ENCODE assay signal across 7 mouse cellular contexts in genomic region chr5:149861489-149861962, GRCm38 (mm10).
A peak's percentile ranks its signal among the peaks of the same experiment; 100 is the strongest.
DNase-seq lines count a peak whose midpoint lies in the region; ATAC-seq and TF ChIP-seq lines count a peak whose summit lies in the region.

No protein-coding gene starts in this region.

- H3K4me1 ChIP-seq in forebrain, embryonic 11.5 days (replicated peaks; ENCODE audit: control insufficient read depth, insufficient read depth, low read length) = no peaks in the 10 kb centered on the region
- H3K4me1 ChIP-seq in lung, postnatal 0 days (ENCODE audit: insufficient read depth, low read depth, low read length) = no peaks in the 10 kb centered on the region

- H3K4me3 ChIP-seq in forebrain, embryonic 11.5 days (ENCODE audit: low read depth, low read length) = no peak overlapping the region
- H3K4me3 ChIP-seq in lung, postnatal 0 days (ENCODE audit: low read depth, low read length) = no peak overlapping the region

- intact Hi-C loops in heart, postnatal 25 days (cut with DNase I) = loop anchor here (1.0 to 2.0 kb wide), 2 partner anchors 121 to 160 kb away; no protein-coding TSS in a partner anchor

- no peaks in the 10 kb centered on the region for H3K36me3 ChIP-seq in forebrain, embryonic 11.5 days (ENCODE audit: control insufficient read depth, insufficient read depth, low read length)
- H3K36me3 ChIP-seq in lung, postnatal 0 days (ENCODE audit: insufficient read depth, low read length) = no peaks in the 10 kb centered on the region

- H3K9ac ChIP-seq in forebrain, embryonic 11.5 days (ENCODE audit: low read length) = no peak overlapping the region
- H3K9ac ChIP-seq in lung, postnatal 0 days (replicated peaks; ENCODE audit: low read depth) = no peak overlapping the region

- ATAC-seq in forebrain, embryonic 11.5 days (replicated peaks; ENCODE audit: low FRiP score) = peak; percentile 66
- ATAC-seq in lung, postnatal 0 days = peak; percentile 57

- H3K27ac ChIP-seq in forebrain, embryonic 11.5 days (ENCODE audit: low read depth, low read length) = no peak overlapping the region
- no peak overlapping the region for H3K27ac ChIP-seq in lung, postnatal 0 days (ENCODE audit: low read length)

- H3K9me3 ChIP-seq in forebrain, embryonic 11.5 days (ENCODE audit: control insufficient read depth, low read length) = no peaks in the 10 kb centered on the region
- no peaks in the 10 kb centered on the region for H3K9me3 ChIP-seq in lung, postnatal 0 days (ENCODE audit: low read length)

- TF ChIP-seq EP300 in lung, postnatal 0 days (IDR thresholded peaks at IDR 0.05) = no peak

- TF ChIP-seq CTCF in lung, postnatal 0 days (IDR thresholded peaks at IDR 0.05) = peak; percentile 81

- WGBS in forebrain, embryonic 11.5 days = 47% methylated on average over 4 of the region's 4 CpGs
- WGBS in lung, postnatal 0 days = 42% methylated on average over 4 of the region's 4 CpGs

- no peak overlapping the region for H3K4me2 ChIP-seq in forebrain, embryonic 11.5 days (ENCODE audit: low read depth, low read length, severe bottlenecking)
- no peak overlapping the region for H3K4me2 ChIP-seq in lung, postnatal 0 days (replicated peaks; ENCODE audit: low read depth, low read length)

- peak; percentile 71 for DNase-seq in ES-CJ7 (ENCODE audit: low read depth, low spot score)
- DNase-seq in adrenal gland, adult 18-20 months (ENCODE audit: low spot score in 2 of 2) = peak; percentile 47 to 58
- peak; percentile 74 for DNase-seq in forebrain, embryonic 11.5 days (ENCODE audit: low spot score)
- DNase-seq in heart, postnatal 25 days (ENCODE audit: low spot score) = peak; percentile 3
- DNase-seq in layer of hippocampus, adult 11-12 months (ENCODE audit: low spot score) = peak; percentile 57
- peak; percentile 51 for DNase-seq in lung, postnatal 0 days (ENCODE audit: low spot score)
- peak; percentile 48 for DNase-seq in right cerebral cortex, postnatal 25 days

- H3K27me3 ChIP-seq in forebrain, embryonic 11.5 days (ENCODE audit: control insufficient read depth, insufficient read depth, low read length) = no peaks in the 10 kb centered on the region
- H3K27me3 ChIP-seq in lung, postnatal 0 days (replicated peaks; ENCODE audit: insufficient read depth, low read length) = no peaks in the 10 kb centered on the region

Comparison
In these comparisons a context has a peak if more than half of its experiments do, and no peak if none do; other contexts are left out.
1. DNase-seq: peak in every context shown above with its lines; median percentile 74 in forebrain, embryonic 11.5 days; 71 in ES-CJ7; 57 in layer of hippocampus, adult 11-12 months; 52 in adrenal gland, adult 18-20 months; 51 in lung, postnatal 0 days; 48 in right cerebral cortex, postnatal 25 days; 3 in heart, postnatal 25 days.